Mouse (Mus musculus): ENCODE measurements around the gene Cxcl17.

Cxcl17 gene

GRCm38 (mm10) chr7:25367632-25368293 lies 44.9 kb downstream of the Cxcl17 start:
- peak; percentile 69 to 76 for DNase-seq

DNA sequence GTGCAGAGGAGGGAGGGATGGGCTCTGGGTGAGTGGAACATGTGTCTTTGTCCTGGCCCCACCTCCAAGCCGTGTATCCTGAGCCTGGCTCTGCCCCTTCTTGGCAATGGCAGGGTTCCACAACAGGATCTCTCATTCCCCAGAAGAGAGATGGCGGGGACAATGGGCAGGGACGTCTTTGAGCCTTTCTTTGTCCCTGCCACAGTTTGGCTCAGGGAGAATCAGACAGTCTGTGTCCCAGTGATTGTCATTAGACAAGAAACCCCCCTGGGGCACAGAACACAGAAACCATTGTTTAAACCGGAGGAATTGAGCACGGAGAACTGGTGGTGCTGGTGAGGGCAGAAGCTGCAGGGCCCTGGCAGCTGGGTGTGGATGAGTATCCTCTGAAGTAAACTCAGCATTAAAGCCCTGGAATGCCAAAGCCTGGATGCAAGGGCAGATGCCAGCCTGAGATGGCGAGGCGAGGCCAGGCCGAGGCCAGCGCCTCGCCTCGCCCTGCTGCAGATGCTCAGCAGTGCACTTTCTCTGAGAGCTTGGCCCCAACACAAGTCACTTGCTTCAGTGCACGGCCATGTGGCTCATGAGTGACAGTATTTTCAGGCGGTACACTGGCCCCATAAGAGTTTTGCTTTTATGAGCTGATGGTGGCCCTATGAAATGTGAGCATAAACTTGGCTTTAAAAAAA lies 46.6 kb downstream of the Cxcl17 start:
- DNase-seq: no peak

GRCm38 (mm10) chr7:25363632-25364031 lies 49.1 kb downstream of the Cxcl17 start:
- DNase-seq: no peak

DNA sequence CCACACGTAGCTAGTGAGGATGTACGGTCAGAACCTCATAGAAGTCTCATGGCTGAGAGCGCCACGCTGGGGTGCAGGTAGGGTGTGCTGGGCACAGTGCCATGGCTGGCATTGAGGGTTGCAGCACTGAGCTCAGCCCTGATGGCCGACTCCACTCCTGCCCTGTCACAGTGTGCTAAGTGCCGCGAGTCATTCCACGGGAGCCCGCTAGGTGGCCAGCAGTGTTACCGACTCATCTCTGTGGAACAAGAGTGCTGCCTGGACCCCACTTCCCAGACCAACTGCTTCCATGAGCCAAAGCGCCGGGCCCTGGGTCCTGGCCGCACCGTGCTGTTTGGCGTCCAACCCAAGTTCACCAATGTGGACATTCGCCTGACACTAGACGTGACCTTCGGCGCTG lies 49.5 kb downstream of the Cxcl17 start:
- DNase-seq: peak; percentile 45 to 59

DNA sequence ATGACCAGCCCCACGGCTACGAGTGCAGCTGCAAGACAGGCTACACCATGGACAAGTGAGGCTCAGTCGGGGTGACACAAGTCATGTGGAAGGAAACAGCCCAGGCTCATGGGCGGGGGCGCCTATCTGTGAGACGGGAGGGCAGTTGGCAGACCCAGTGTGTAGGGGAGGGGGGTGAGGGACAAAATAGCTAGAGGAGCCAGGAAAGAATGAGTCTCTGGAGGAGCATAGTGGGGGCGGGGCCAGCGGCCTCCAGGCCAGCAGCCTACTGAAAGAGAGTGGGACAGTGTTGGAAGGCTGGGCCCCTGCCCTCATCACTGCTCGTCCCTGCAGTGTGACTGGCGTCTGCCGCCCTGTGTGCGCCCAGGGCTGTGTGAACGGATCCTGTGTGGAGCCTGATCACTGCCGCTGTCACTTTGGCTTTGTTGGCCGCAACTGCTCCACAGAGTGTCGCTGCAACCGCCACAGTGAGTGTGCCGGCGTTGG lies 53.9 kb downstream of the Cxcl17 start:
- DNase-seq: peak; percentile 29 to 52

Data from kidney, postnatal 4 days (tissue).